Mouse (Mus musculus): ENCODE measurements around the gene Tbc1d22b.
"Not testable (repeated sequence)": the region's sequence is repeated elsewhere in the genome, so short reads cannot be mapped to it uniquely, and the experiment has no call there.

Gene Tbc1d22b

DNA sequence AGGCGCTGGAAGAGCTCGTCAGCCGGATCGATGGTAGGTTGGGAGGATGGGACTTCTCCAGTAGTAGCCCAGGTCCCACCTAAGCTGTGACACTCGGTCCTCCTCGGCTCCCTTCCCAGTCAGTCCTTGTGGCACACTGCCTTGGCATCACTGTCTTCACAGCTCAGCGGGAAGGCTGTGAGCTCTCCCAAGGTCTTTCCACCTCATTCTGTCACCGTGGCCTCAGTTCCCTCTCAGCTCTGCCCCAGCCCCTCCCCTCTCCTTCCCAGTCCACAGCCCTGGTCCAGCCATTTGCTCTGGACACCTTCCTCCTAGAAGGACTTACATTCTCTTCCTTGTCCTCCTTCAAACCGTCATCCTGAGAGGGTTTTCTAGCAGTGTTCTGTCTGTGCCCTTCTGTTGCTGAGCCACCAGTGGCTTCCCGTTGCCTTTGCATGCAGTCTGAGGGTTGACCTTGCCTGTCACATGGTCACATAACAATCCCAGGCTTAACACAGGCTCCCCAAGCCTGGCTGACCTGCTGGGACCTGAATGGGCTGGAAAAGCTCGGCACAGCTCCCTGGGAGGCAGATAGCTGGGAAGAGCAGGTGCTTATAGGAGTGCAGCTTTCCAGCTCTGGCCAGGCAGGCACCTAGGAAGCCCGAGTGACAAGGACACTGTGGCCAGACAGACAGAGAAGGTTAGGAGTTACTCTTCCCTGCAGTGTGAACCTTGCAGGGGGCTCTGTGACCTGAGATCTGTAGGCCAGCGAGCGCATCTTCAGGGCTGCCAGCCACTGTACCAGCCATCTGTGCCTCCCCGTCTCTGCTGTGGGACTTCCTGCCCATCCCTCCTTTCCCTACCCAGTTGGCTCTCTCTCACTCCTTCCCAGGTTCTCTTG is 46.5 kb downstream of the Tbc1d22b start:
- DNase-seq (ENCODE audit: low read depth, low spot score): no peak

DNA sequence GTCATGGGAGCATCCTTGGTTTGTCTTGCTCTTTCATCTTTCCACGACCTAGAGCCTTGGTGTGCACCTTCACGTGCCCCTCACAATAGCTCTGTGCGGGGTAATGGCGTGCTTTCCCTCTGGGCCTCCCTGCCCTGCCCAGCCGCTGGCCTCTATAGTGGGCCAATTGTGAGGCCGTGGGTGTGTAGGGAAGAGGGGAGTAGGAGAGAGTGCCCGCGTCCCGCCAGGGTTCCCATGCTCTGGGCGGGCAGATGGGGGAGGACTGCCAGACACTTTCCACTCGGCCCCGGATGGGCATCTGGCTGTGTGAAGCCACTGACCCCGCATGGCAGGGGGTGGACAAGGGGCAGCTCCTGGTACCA is 47.2 kb downstream of the Tbc1d22b start:
- no peak for DNase-seq (ENCODE audit: low read depth, low spot score)

DNA sequence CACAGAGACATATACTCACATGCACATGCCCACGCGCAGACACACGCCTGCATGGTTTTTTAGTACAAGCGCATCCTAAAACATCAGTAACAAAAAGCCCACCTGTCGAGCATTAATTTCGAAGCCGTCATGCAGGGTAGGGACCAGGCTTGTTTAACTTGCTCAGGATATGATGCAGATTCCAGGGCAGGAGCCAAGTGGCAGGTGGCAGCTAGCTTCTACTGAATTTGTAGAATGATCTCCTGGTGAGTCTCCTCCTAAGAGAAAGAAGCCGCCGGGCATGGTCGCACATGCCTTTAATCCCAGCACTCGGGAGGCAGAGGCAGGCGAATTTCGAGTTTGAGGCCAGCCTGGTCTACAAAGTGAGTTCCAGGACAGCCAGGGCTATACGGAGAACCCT is 49.5 kb downstream of the Tbc1d22b start:
- no peak for DNase-seq (ENCODE audit: low read depth, low spot score)

DNA sequence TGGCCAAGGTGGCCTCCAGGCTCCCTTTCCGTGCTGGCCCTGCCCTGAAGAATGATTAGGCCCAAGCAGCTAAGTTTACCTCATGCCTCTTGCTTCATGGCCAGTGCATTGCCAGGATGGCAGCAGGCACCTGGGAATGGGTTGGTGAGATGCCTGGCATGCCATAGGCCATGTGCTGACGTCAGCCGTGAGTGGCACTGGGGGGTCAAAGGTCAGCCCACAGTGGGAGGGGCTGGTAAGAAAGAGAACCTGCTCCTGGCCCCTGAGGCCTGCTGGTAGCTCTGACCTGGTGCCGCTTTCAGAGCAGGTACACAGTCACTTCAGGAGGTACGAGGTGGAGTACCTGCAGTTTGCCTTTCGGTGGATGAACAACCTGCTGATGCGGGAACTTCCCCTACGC is 50.0 kb downstream of the Tbc1d22b start:
- no peak for DNase-seq (ENCODE audit: low read depth, low spot score)

DNA sequence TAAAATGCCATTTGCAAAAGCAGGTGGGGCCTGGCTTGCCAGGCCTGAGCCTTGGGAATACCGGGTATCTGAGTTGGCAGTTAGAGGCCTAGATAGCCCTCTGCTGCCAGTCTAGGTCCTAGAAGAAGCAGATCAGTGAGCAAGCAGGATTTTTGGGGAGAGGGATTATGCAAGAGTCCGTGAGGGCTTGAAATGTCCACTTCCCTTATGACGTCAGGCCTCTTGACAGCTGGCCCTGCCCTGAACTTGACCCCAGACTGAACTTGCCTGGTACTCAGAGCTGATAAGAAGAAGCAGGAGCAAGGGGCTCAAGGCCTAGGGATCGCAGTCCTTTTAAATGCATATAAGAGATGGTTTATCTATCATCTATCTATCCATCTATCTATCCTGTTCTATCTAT is 51.8 kb downstream of the Tbc1d22b start:
- no peak for DNase-seq (ENCODE audit: low read depth, low spot score)

DNA sequence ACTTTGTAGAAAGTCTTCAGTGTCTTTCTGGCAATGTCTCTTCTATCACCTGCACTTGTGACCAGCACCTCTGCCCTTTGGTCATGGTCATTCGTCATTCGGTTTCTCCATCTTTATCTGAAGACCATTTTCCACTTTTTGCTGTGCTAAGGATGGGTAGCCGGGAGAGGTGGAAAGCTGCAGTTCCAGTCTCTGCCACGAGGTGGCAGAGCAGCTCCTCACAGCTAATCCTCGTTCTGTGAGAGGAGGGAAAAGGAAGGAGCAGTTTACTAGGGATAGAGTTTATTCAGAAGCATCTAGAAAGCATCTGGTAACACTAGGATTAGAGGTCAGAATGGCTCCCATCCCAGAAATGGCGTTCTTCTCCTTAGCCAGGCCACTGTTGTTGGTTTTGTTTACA is 53.7 kb downstream of the Tbc1d22b start:
- DNase-seq (ENCODE audit: low read depth, low spot score): peak; percentile 89

DNA sequence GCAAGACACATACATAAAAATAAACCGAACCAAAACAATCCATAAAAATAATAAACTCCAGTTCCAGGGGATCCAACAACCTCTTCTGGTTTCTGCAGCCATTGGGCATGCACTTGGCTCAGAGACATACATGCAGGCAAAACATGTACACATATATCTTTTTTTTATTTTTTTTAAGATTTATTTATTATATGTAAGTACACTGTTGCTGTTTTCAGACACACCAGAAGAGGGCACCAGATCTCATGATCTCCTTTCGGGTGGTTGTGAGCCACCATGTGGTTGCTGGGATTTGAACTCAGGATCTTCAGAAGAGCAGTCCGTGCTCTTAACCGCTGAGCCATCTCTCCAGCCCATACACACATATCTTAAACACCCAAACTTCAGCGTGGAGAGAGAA is 63.9 kb downstream of the Tbc1d22b start:
- not testable (repeated sequence) for DNase-seq (ENCODE audit: low read depth, low spot score)

DNA sequence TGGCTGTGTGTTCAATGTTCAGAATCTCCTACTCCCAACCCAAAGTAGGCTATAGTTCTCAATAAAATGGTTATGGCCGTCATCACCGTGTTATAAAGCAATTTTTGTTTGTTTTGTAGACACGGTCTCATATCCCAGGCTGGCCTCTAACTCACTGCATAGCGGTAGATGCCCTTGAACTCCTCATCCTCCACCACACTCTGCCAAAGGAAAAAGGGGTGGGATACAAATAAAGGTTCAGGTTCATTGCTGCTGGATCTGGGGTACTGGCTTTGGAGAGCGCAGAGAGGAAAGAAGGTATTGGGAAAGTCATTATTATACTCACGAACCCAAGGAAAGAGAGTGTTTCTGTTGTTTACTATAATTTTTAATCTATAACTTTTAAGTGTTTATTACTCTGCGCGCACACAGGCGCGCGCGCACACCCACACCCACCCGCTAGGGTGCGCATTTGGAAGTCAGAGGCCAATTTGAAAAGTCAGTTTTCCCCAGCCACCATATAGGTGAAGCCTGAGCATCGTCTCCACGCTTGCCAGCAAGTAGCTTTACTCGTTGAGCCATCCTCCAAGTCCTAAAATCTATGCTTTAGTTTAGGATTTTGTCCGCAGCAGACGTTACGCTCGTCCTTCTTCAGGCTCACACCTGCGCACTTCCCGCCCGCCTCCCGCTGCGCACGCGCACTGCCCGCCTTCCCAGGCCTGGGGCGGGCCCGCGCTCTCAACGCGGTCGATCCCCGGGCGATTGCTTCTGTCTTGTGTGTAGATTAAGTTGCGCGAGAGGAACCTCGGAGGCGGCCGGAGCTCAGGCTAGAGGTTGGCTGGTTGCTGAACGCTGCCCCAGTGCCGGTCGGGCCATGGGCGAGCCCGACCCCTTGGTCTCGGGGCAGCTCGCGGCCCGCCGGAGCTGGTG is 64.8 kb downstream of the Tbc1d22b start, which contains the start of the genes Rnf8 and Gm28043:
Gene Rnf8 (plus strand): TSS at position 676 of the 909 bp plus-strand sequence.
Gene Gm28043 (plus strand): TSS at position 762 of the 909 bp plus-strand sequence.
- peak; percentile 95 for DNase-seq (ENCODE audit: low read depth, low spot score)

DNA sequence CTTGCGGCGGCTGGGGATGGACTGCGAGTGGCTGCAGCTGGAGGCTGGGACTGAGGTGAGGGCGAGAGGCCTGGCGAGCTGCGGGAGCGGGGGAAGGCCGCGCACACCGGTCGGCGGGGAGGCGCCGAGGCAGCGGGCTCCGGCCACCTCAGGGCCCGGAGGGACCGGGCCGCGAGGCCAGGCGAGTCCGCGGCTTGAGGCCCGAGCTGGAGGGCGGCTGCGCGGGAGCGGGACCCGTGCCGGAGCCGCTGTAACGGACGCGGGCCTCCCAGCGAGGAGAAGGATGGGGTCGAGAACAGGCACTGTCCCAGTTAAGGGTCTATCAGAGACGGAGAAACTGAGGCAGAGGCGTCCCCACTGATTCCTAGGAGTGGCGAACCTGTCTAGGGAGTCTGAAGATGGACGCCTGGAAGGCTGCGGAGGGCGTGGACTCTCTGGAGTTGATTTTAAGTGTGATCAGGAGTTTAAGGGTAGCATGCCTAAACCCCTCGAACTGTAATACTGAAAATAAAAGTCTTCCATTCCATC is 65.5 kb downstream of the Tbc1d22b start:
- DNase-seq (ENCODE audit: low read depth, low spot score): no peak

DNA sequence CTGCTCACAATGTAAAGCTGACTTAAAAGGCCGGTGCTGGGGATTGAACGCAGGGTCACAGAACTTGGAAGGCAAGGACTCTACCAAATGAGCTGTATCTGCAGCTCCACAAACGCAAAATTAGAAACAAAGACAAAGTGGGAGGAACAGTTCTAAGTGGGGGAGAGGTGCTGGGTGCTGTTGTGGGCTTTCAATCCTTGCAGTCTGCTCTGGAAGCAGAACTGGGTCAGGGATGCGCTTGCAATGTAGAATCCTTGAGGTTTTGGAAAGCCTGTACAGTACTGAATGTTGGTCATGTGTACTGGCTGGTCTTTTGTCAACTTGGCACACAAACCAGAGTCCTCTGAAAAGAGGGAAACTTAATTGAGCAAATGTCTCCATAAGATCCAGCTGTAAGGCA is 66.0 kb downstream of the Tbc1d22b start:
- DNase-seq (ENCODE audit: low read depth, low spot score): no peak

DNA sequence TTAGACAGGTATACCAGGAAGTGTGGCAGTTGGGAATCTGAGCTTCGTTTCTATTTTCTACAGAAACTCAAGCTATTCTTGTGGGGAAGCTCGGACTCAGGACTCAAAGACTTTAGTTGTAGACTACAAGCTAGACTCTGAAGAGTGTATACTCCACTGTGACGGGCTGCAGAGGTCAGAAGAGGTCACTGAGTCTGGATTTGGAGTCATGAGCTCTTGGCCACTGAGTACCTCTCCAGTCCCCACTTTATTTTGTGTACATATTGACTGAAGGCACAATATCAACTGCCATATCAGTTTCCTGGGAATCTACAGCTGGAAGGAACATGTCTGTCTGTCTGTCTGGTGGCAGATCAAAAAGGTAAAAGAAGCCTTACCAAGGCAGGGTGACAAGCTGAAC is 69.6 kb downstream of the Tbc1d22b start:
- DNase-seq (ENCODE audit: low read depth, low spot score): no peak

DNA sequence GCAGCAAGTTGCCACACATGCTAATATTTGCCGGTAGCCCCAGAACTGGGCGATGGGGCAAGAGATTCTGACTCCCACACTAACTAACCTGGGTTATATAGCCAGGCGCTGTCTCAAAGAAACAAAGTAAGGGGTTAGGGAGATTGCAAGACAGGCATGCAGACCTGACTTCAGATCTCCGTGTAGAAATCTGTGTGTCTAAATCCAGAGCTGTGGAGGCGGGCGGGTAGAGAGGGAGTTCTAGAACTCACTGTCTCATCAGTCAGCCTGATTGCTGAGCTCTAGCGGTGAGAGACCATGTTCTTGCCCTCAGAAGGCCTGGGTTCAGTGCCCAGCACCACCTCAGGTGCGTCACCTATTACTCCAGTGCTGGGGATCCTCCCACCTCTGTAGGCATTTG is 73.9 kb downstream of the Tbc1d22b start:
- no peak for DNase-seq (ENCODE audit: low read depth, low spot score)

DNA sequence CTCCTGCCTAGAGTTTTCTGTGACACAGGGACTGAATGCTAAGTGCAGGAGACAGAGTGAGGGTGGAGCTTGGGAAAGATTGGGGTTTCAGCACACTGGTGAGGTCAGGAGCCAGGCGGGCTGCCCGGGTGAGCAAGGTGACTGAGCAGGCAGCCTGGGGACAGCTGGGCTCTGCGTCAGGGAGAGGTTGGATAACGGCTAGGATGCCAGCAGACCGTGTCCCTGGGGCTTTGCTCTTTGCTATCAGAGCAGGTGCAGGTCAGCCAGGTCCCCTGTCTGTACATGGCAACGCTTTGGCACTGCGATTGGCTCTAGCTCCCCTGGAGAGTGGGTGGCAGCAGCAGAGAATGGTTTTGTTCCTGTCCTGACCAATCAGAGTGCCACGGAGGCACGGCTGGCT is 77.7 kb downstream of the Tbc1d22b start:
- no peak for DNase-seq (ENCODE audit: low read depth, low spot score)

DNA sequence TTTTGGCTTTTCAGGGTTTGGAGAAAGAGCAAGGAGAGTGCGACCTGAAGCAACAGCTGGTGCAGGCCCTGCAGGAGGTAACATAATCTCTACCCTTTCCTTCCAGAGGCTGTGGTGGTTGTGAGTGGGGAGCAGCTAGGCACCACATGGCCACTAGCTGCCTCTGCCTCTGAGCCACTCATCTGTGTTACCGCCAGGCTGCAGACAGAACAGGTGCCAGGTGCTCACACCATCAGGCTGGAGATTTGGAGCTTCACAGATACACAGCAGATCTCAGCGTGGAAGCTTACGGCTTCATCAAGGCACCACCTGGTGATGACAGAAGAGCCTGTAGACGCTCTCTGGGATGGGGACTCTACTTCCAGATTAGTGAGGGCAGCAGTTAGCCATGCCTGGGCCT is 79.4 kb downstream of the Tbc1d22b start:
- DNase-seq (ENCODE audit: low read depth, low spot score): no peak

DNA sequence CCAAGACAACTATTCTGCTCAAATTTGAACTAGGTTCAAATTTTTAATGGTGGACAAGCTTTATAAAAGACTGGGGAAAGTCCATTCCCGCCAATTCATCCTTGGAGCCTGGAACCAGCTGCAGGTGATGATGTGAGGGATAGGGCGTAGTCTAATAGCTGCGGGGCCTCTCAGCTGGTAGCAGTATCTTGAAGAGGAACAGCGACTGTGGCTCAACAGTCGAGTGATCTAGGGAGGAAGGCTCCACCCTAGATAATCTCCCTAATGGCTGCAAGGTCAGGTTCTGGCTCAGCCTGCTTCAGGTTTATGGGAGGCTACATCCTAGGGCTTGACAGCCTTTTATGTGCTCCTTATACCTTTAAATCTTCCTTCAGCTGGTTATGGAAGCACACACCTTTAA is 80.0 kb downstream of the Tbc1d22b start:
- DNase-seq (ENCODE audit: low read depth, low spot score): no peak

DNA sequence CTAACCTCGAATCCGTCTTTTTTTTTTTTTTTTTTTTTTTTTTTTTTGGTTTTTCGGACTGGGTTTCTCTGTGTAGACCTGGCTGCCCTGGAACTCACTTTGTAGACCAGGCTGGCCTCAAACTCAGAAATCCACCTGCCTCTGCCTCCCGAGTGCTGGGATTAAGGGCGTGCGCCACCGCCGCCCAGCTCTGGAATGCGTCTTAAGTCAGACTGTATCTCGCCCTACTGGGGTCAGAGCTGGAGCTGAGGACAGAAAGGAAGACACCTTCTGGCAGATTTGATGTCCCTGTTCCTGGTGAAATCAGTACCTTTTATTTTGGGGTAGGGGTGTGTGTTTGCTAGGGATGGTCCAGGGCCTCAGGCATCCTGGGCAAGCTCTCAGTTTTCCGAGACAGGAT is 82.7 kb downstream of the Tbc1d22b start:
- no peak for DNase-seq (ENCODE audit: low read depth, low spot score)

DNA sequence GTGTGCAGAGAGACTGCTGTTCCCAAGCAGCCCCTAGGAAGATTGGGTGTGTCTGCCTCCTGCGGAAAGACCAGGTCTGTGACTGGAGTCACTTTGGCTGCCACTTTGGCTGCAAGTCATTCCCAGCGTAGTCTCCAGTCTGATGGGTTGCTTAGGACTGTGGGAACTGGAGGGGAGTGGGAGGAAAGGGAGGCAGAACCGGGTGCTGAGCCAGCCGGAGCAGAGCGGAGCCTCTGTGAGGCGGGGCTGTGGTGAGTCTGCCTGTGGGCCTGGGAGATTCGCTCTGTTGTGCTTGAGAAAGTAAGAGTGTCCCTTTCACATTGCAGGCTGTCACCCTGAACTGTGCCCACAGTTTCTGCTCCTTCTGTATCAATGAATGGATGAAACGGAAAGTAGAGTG is 85.9 kb downstream of the Tbc1d22b start:
- no peak for DNase-seq (ENCODE audit: low read depth, low spot score)

DNA sequence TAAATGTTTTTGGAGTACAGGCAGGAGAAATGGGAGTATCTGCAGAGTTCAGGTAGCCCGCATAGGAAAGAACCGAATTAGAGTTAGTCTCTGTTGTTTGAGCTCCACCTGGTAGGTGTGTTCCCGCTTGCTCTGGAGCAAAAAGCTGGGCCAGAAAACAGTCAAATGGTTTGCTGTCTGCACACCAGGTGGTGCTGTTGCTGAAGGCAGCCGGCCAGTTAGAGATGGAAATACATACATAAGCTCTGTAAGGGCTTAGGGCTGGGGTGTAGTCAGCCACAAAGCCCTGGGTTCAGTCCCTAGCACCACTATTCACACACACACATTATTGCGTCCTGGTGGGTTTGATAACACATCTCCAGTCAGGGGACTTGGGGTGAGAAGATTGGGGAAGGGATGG is 86.5 kb downstream of the Tbc1d22b start:
- no peak for DNase-seq (ENCODE audit: low read depth, low spot score)

DNA sequence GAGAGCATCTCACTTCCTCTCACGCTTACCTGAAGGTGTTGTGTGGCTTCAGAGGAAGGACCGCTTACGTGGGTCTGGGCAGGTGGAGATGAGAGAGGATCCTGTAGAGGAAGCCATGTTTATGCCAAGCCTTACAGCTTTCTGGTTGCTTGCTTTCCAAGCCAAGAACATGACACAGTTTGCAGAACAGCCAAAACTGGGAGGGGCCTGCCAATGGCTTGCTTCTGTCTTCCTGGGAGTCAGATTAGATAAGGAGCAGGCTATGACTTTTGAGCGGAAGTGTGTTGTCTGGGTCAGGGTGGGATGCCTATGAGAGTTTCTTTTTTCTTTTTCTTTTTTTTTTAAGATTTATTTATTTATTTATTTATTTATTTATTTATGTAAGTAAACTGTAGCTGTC is 87.8 kb downstream of the Tbc1d22b start:
- no peak for DNase-seq (ENCODE audit: low read depth, low spot score)

DNA sequence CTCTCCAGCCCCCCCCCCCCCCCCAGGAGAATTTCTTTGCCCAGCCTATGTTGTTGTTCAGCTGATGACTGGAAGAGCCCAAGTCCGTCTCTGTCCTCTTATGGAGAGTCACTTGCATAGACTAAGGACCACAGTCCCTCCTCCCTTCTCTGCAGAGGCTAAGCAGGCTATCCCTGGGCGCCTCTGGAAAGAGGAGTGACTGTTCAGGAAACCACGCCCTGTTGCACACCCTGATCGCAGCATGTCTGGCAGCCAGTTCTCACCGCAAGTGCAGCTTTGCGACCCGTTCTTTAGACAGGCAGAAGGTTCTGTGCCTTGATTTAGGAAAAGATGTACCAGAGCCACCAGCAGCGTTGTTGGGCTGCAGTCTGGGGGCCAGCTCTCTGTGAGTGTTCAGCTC is 88.3 kb downstream of the Tbc1d22b start:
- no peak for DNase-seq (ENCODE audit: low read depth, low spot score)

DNA sequence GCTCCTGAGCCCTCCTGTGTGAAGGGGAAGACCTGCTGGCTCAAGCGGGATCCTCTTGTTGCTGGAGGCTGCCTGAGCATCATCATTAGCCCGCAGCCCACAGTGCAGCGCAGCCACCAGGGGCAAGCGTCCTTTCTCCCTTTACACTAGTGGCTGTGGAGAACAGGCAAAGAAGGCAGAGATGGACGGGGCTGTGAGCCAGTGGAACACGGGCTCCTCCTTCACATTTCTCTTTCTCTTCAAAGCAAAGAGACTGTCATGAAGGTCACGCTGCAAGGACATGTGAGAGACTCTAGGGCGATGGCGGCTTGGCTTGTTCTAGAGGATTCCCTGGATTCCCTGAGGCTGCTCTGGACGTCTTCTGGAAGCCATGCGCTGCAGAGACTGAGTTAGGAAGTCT is 91.4 kb downstream of the Tbc1d22b start:
- no peak for DNase-seq (ENCODE audit: low read depth, low spot score)

DNA sequence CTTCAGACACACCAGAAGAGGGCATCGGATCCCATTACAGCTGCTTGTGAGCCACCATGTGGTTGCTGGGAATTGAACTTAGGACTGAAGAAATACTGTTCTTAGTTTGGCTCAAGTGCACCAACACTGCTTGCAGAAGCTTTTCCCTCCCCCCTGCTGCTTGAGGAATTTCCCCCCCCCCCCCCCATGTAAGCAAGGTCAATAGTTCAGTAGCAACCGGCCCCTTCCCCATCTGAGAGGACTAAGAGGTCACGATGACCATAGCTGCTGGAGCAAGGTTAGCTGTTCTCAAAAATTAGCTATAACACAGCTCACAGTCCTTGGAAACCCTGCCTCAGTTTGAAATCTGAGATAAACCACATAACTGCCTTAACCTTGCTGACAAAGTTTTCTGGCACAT is 92.6 kb downstream of the Tbc1d22b start:
- DNase-seq (ENCODE audit: low read depth, low spot score): no peak
